Mouse (Mus musculus) B cell, adult 62 days (primary cell): ENCODE results near the gene Imp4. TPM values are rescaled to one million over a fixed set of nuclear protein-coding genes. Genes with fewer than 3 reads are reported as not detected.

Experiments
- total RNA-seq: library from RNA; stranded (reverse); gene quantifications from 4 replicates; pipeline ENCODE4 v1.2.4, GENCODE M21; 2023

Imp4 gene
- 76.1 to 83.4 TPM (median 82.9 TPM) in 4 replicates for total RNA-seq

GRCm38 (mm10) chr1:34439215-34439960, at the start of gene Imp4, which contains the start of gene Ccdc115:
Imp4 (plus strand) TSS chr1:34439851.
Ccdc115 (minus strand) TSS chr1:34439672.

GRCm38 (mm10) chr1:34459284-34460060, 19.8 kb downstream of the Imp4 start, which contains the start of gene Ptpn18:
Ptpn18 (plus strand) TSS chr1:34459762.

Other genes starting within 250 kb of the Imp4 start
- gene Ccdc115, start 179 bp upstream of the Imp4 start, total RNA-seq = 17.4 to 22.5 TPM (median 20.3 TPM) in 4 replicates
- 102 to 116 TPM (median 108 TPM) in 4 replicates for gene Ptpn18, start 19.9 kb downstream of the Imp4 start, total RNA-seq
- gene Prss39, start 58.6 kb downstream of the Imp4 start, total RNA-seq = not detected in 4 replicates
- gene Cfc1, start 95.8 kb downstream of the Imp4 start, total RNA-seq = not detected in 4 replicates
- gene Prss40, start 121.1 kb downstream of the Imp4 start, total RNA-seq = not detected in 4 replicates
- not detected in 4 replicates for gene Amer3, start 139.8 kb downstream of the Imp4 start, total RNA-seq